ENCODE assay signal across 21 mouse cellular contexts in the genomic region with DNA sequence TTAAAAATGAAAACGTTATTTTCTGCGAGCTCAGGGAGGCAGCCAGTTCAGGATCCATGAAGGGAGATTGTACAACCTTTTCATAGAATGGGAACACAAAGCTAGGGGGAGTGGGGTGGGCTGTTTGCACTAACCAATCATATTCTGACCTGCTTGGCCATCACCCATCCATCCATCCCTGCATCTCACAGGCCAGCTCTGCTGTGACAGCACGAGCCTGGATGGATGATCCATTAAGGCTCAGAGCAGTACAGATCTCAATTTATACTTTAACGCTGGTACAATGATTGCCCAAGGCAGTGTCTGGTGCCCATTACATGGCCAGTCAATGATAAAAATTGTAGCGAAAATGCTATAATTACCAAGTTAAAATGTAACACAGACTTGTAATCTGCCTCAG. TPM values are rescaled to one million over a fixed set of nuclear protein-coding genes. Genes with fewer than 3 reads are reported as not detected.
DNase-seq lines count a peak whose midpoint lies in the region; ATAC-seq and TF ChIP-seq lines count a peak whose summit lies in the region.
"Had no signal": no experiment of that assay in that cellular context is flagged by ENCODE, and none has a peak within 500 bp of the region (broad histone marks: within the 10 kb centered on the region; RNA-seq: fewer than 3 reads in every experiment).

No protein-coding gene starts in this region.

- peaks cover 17% of the 10 kb centered on the region for H3K36me3 ChIP-seq in forebrain, embryonic 15.5 days
- peaks cover 4% of the 10 kb centered on the region for H3K36me3 ChIP-seq in forebrain, embryonic 16.5 days (ENCODE audit: control insufficient read depth, insufficient read depth)
- 0 out of 2 replicates have a peak, but pooled peaks cover 9% of the 10 kb centered on the region for H3K36me3 ChIP-seq in intestine, embryonic 15.5 days
- peaks cover 41% of the 10 kb centered on the region for H3K36me3 ChIP-seq in intestine, postnatal 0 days (ENCODE audit: control insufficient read depth, insufficient read depth)
- peaks cover 33% of the 10 kb centered on the region for H3K36me3 ChIP-seq in midbrain, embryonic 16.5 days (ENCODE audit: control insufficient read depth, insufficient read depth, low read length)
- H3K36me3 ChIP-seq in midbrain, embryonic 13.5 days = peaks cover 48% of the 10 kb centered on the region

- H3K9ac ChIP-seq in forebrain, embryonic 15.5 days (replicated peaks) = no peak overlapping the region
- H3K9ac ChIP-seq in forebrain, embryonic 16.5 days (replicated peaks; ENCODE audit: low read depth, low read length) = no peak overlapping the region
- no peak overlapping the region for H3K9ac ChIP-seq in intestine, embryonic 15.5 days
- no peak overlapping the region for H3K9ac ChIP-seq in intestine, postnatal 0 days (ENCODE audit: low read depth, low read length)
- H3K9ac ChIP-seq in midbrain, embryonic 16.5 days (ENCODE audit: low read depth, low read length) = no peak overlapping the region
- no peak overlapping the region; the same call in 1 of the 2 replicates for H3K9ac ChIP-seq in midbrain, embryonic 13.5 days (replicated peaks)
- H3K9ac ChIP-seq: heart, embryonic 15.5 days; limb, embryonic 15.5 days; liver, embryonic 13.5 days; midbrain, embryonic 12.5 days had no signal

- H3K4me3 ChIP-seq in forebrain, embryonic 15.5 days = no peak overlapping the region
- no peak overlapping the region for H3K4me3 ChIP-seq in forebrain, embryonic 16.5 days (replicated peaks; ENCODE audit: low read length)
- H3K4me3 ChIP-seq in intestine, embryonic 15.5 days (replicated peaks) = no peak overlapping the region
- H3K4me3 ChIP-seq in intestine, postnatal 0 days (ENCODE audit: low read depth, low read length) = no peak overlapping the region
- no peak overlapping the region for H3K4me3 ChIP-seq in midbrain, embryonic 16.5 days (ENCODE audit: low read depth, low read length)
- no peak overlapping the region for H3K4me3 ChIP-seq in midbrain, embryonic 13.5 days (replicated peaks)
- H3K4me3 ChIP-seq: heart, embryonic 10.5 days; heart, embryonic 15.5 days; limb, embryonic 10.5 days; limb, embryonic 15.5 days; liver, embryonic 13.5 days; megakaryocyte, embryonic 14.5 days; midbrain, embryonic 12.5 days had no signal

- no peak overlapping the region for H3K4me2 ChIP-seq in forebrain, embryonic 15.5 days (replicated peaks)
- no peak overlapping the region for H3K4me2 ChIP-seq in forebrain, embryonic 16.5 days (ENCODE audit: low read length)
- no peak overlapping the region for H3K4me2 ChIP-seq in intestine, embryonic 15.5 days (replicated peaks)
- no peak overlapping the region for H3K4me2 ChIP-seq in intestine, postnatal 0 days (replicated peaks; ENCODE audit: low read depth)
- no peak overlapping the region for H3K4me2 ChIP-seq in midbrain, embryonic 16.5 days (ENCODE audit: low read length)
- no peak overlapping the region for H3K4me2 ChIP-seq in midbrain, embryonic 13.5 days (replicated peaks)
- H3K4me2 ChIP-seq: heart, embryonic 15.5 days; limb, embryonic 15.5 days; liver, embryonic 13.5 days; midbrain, embryonic 12.5 days had no signal

- no peak overlapping the region for H3K27ac ChIP-seq in forebrain, embryonic 15.5 days (replicated peaks)
- H3K27ac ChIP-seq in forebrain, embryonic 16.5 days (ENCODE audit: low read length) = no peak overlapping the region
- no peak overlapping the region for H3K27ac ChIP-seq in intestine, embryonic 15.5 days
- no peak overlapping the region for H3K27ac ChIP-seq in intestine, postnatal 0 days (ENCODE audit: low read depth, low read length)
- H3K27ac ChIP-seq in midbrain, embryonic 16.5 days (ENCODE audit: low read length) = no peak overlapping the region
- H3K27ac ChIP-seq in midbrain, embryonic 13.5 days = no peak overlapping the region
- H3K27ac ChIP-seq: heart, embryonic 10.5 days; heart, embryonic 15.5 days; limb, embryonic 10.5 days; limb, embryonic 15.5 days; liver, embryonic 13.5 days; midbrain, embryonic 12.5 days had no signal

- H3K27me3 ChIP-seq in forebrain, embryonic 15.5 days = no peaks in the 10 kb centered on the region
- no peaks in the 10 kb centered on the region for H3K27me3 ChIP-seq in forebrain, embryonic 16.5 days (replicated peaks; ENCODE audit: control insufficient read depth, insufficient read depth, low read length)
- no peaks in the 10 kb centered on the region for H3K27me3 ChIP-seq in intestine, embryonic 15.5 days (replicated peaks)
- H3K27me3 ChIP-seq in intestine, postnatal 0 days (replicated peaks; ENCODE audit: control insufficient read depth, insufficient read depth, low read length) = no peaks in the 10 kb centered on the region
- no peaks in the 10 kb centered on the region for H3K27me3 ChIP-seq in midbrain, embryonic 16.5 days (ENCODE audit: control insufficient read depth, insufficient read depth, low read depth, low read length)
- H3K27me3 ChIP-seq in midbrain, embryonic 13.5 days = no peaks in the 10 kb centered on the region
- H3K27me3 ChIP-seq: heart, embryonic 15.5 days; limb, embryonic 15.5 days; liver, embryonic 13.5 days; megakaryocyte, embryonic 14.5 days; midbrain, embryonic 12.5 days; Patski had no signal

- no peaks in the 10 kb centered on the region for H3K9me3 ChIP-seq in forebrain, embryonic 15.5 days
- no peaks in the 10 kb centered on the region for H3K9me3 ChIP-seq in forebrain, embryonic 16.5 days (ENCODE audit: control insufficient read depth, low read length)
- no peaks in the 10 kb centered on the region for H3K9me3 ChIP-seq in intestine, embryonic 15.5 days
- H3K9me3 ChIP-seq in intestine, postnatal 0 days (ENCODE audit: control insufficient read depth) = no peaks in the 10 kb centered on the region
- no peaks in the 10 kb centered on the region for H3K9me3 ChIP-seq in midbrain, embryonic 16.5 days (replicated peaks; ENCODE audit: control insufficient read depth, low read length, poor library complexity, severe bottlenecking)
- no peaks in the 10 kb centered on the region for H3K9me3 ChIP-seq in midbrain, embryonic 13.5 days
- H3K9me3 ChIP-seq: heart, embryonic 10.5 days; heart, embryonic 15.5 days; limb, embryonic 10.5 days; limb, embryonic 15.5 days; liver, embryonic 13.5 days; megakaryocyte, embryonic 14.5 days; midbrain, embryonic 12.5 days had no signal

- no peak for TF ChIP-seq CTCF in intestine, postnatal 0 days (IDR thresholded peaks at IDR 0.05; ENCODE audit: low read depth)

- ATAC-seq in forebrain, embryonic 15.5 days (replicated peaks) = peak; percentile 26
- ATAC-seq in forebrain, embryonic 16.5 days = no peak
- peak; percentile 26; the same call in 1 of the 2 replicates for ATAC-seq in intestine, embryonic 15.5 days
- ATAC-seq in intestine, postnatal 0 days = no peak
- ATAC-seq in midbrain, embryonic 16.5 days = peak; percentile 31; the same call in 1 of the 2 replicates
- no peak for ATAC-seq in midbrain, embryonic 13.5 days

- H3K4me1 ChIP-seq in forebrain, embryonic 15.5 days = no peaks in the 10 kb centered on the region
- no peaks in the 10 kb centered on the region for H3K4me1 ChIP-seq in forebrain, embryonic 16.5 days (replicated peaks; ENCODE audit: control insufficient read depth, insufficient read depth, low read length)
- H3K4me1 ChIP-seq in intestine, embryonic 15.5 days (replicated peaks) = no peaks in the 10 kb centered on the region
- H3K4me1 ChIP-seq in intestine, postnatal 0 days (replicated peaks; ENCODE audit: control insufficient read depth, insufficient read depth, low read length) = no peaks in the 10 kb centered on the region
- no peaks in the 10 kb centered on the region for H3K4me1 ChIP-seq in midbrain, embryonic 16.5 days (ENCODE audit: control insufficient read depth, insufficient read depth, low read length)
- H3K4me1 ChIP-seq in midbrain, embryonic 13.5 days (replicated peaks) = no peaks in the 10 kb centered on the region
- H3K4me1 ChIP-seq: limb, embryonic 10.5 days; limb, embryonic 15.5 days; liver, embryonic 13.5 days; megakaryocyte, embryonic 14.5 days; midbrain, embryonic 12.5 days had no signal

- WGBS in forebrain, embryonic 15.5 days = 61% methylated on average over 5 of the region's 5 CpGs
- 56% methylated on average over 5 of the region's 5 CpGs for WGBS in forebrain, embryonic 16.5 days
- 60% methylated on average over 5 of the region's 5 CpGs for WGBS in intestine, embryonic 15.5 days
- WGBS in intestine, postnatal 0 days = 55% methylated on average over 5 of the region's 5 CpGs
- WGBS in midbrain, embryonic 16.5 days = 56% methylated on average over 5 of the region's 5 CpGs
- WGBS in midbrain, embryonic 13.5 days = 65% methylated on average over 5 of the region's 5 CpGs

- DNase-seq in layer of hippocampus, adult 9-11 months = no peak

RNA-seq across cellular contexts. Expression of a gene that starts 32.5 kb away (rescaled TPM):
- 0.40 and 0.65 TPM in 2 replicates for polyA plus RNA-seq in forebrain, embryonic 15.5 days (2015; fragmentation: Nextera tagmentation; extraction: Ambion mirVana)
- not detected in 2 replicates for polyA plus RNA-seq in forebrain, embryonic 16.5 days (2015; fragmentation: Nextera tagmentation; extraction: Ambion mirVana)
- 0.39 and 0.62 TPM in 2 replicates for polyA plus RNA-seq in intestine, embryonic 15.5 days (2015; fragmentation: Nextera tagmentation; extraction: Ambion mirVana)
- 31.6 and 50.4 TPM in 2 replicates for polyA plus RNA-seq in intestine, postnatal 0 days (2015; fragmentation: Nextera tagmentation; extraction: Ambion mirVana)
- polyA plus RNA-seq in midbrain, embryonic 16.5 days (2015; fragmentation: Nextera tagmentation; extraction: Ambion mirVana) = 0.51 and 0.72 TPM in 2 replicates
- 0.31 TPM in 1 of 2 replicates, not detected in the other for polyA plus RNA-seq in midbrain, embryonic 13.5 days (2015; fragmentation: Nextera tagmentation; extraction: Ambion mirVana)
- polyA plus RNA-seq: embryonic facial prominence, embryonic 11.5 days; kidney, adult 2 months; large intestine, adult 2 months; limb, embryonic 15.5 days; lung, postnatal 0 days; midbrain, embryonic 12.5 days; Patski; spleen, adult 2 months; thymus, adult 2 months had no signal

RNA-seq across cellular contexts. Expression of a gene that starts 48.0 kb away (rescaled TPM):
- polyA plus RNA-seq in forebrain, embryonic 15.5 days (2015; fragmentation: Nextera tagmentation; extraction: Ambion mirVana) = 15.0 and 15.8 TPM in 2 replicates
- 17.8 and 18.4 TPM in 2 replicates for polyA plus RNA-seq in forebrain, embryonic 16.5 days (2015; fragmentation: Nextera tagmentation; extraction: Ambion mirVana)
- 15.9 and 16.3 TPM in 2 replicates for polyA plus RNA-seq in intestine, embryonic 15.5 days (2015; fragmentation: Nextera tagmentation; extraction: Ambion mirVana)
- polyA plus RNA-seq in intestine, postnatal 0 days (2015; fragmentation: Nextera tagmentation; extraction: Ambion mirVana) = 6.2 and 6.7 TPM in 2 replicates
- 23.2 and 25.9 TPM in 2 replicates for polyA plus RNA-seq in midbrain, embryonic 16.5 days (2015; fragmentation: Nextera tagmentation; extraction: Ambion mirVana)
- polyA plus RNA-seq in midbrain, embryonic 13.5 days (2015; fragmentation: Nextera tagmentation; extraction: Ambion mirVana) = 12.9 and 13.4 TPM in 2 replicates

RNA-seq across cellular contexts. Expression of a gene that starts 48.0 kb away (rescaled TPM):
- 0.47 and 0.70 TPM in 2 replicates for polyA plus RNA-seq in forebrain, embryonic 15.5 days (2015; fragmentation: Nextera tagmentation; extraction: Ambion mirVana)
- polyA plus RNA-seq in forebrain, embryonic 16.5 days (2015; fragmentation: Nextera tagmentation; extraction: Ambion mirVana) = 0.70 and 0.72 TPM in 2 replicates
- 3.8 and 4.1 TPM in 2 replicates for polyA plus RNA-seq in intestine, embryonic 15.5 days (2015; fragmentation: Nextera tagmentation; extraction: Ambion mirVana)
- polyA plus RNA-seq in intestine, postnatal 0 days (2015; fragmentation: Nextera tagmentation; extraction: Ambion mirVana) = 2.0 and 2.1 TPM in 2 replicates
- 0.57 and 0.80 TPM in 2 replicates for polyA plus RNA-seq in midbrain, embryonic 16.5 days (2015; fragmentation: Nextera tagmentation; extraction: Ambion mirVana)
- polyA plus RNA-seq in midbrain, embryonic 13.5 days (2015; fragmentation: Nextera tagmentation; extraction: Ambion mirVana) = 0.31 and 0.36 TPM in 2 replicates

Comparison
In these comparisons a context has a peak if more than half of its experiments do, and no peak if none do; other contexts are left out.
1. ATAC-seq: peak in forebrain, embryonic 15.5 days (single experiment), intestine, embryonic 15.5 days (single experiment) and midbrain, embryonic 16.5 days (single experiment); none in forebrain, embryonic 16.5 days (single experiment), intestine, postnatal 0 days (single experiment) and midbrain, embryonic 13.5 days (single experiment).
2. RNA of a gene that starts 32.5 kb away (polyA plus RNA-seq): 31.6 to 50.4 TPM in intestine, postnatal 0 days; 0.40 to 0.65 TPM in forebrain, embryonic 15.5 days, 0.51 to 0.72 TPM in midbrain, embryonic 16.5 days, 0.39 to 0.62 TPM in intestine, embryonic 15.5 days, 0.31 TPM in midbrain, embryonic 13.5 days and not detected in forebrain, embryonic 16.5 days; every median in the first group is over 10 times any median in the second.